8 mouse cellular contexts compared by ENCODE assay signal in the genomic region with DNA sequence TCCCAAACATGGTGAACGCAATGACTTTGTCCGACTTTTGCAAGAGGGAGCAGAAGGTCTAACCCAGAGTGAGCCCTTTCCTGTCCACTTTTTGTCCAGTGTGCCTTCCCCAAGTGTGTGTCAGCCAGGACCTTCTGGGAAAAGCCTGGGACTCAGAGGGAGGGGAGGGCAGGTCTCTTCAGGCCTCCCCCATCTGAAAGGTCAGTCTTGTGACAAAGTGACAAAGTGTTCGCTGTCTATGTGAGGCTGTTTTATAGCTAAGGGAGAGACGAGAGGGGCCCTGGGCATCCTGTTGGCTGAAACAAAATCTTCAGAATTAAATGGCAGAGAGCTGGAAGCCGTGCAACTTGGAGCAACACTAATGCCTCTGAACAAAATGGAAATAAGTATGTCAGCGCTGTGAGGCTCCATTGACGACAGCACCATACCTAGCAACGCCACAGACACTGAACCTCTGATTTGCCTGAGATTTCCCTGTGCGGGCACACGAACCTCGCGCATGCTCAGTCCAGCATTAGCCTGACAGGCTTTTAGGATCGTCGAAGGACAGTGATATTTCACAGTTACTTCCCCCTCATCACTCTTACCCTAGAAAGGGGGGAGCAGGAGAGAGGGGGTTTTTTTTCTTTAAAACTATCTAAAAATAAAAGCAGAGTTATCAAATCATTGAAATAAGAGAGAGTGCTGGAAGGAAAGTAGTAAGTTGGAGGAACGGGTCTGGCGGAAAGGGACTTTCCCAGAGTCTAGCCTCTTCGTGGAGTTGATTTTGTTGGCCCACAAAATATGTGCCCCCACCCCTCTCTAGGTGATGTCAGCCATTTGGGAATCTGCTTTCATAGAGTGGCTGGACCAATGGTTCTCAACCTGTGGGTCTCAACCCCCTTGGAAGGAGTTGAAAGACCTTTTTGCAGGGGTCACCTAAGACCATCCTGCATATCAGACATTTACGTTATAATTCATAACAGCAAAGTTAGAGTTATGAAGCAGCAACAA.
DNase-seq lines count a peak whose midpoint lies in the region; ATAC-seq and TF ChIP-seq lines count a peak whose summit lies in the region.

No protein-coding gene starts in this region.

- no peak for TF ChIP-seq POLR2A in cerebellum, adult 2 months (IDR thresholded peaks at IDR 0.05; ENCODE audit: borderline replicate concordance, insufficient read depth, low read length)

- no peak overlapping the region for H3K4me2 ChIP-seq in kidney, postnatal 0 days (ENCODE audit: low read length)
- no peak overlapping the region for H3K4me2 ChIP-seq in heart, embryonic 16.5 days (ENCODE audit: low read depth, low read length)
- no peak overlapping the region; the same call in 1 of the 2 replicates for H3K4me2 ChIP-seq in neural tube, embryonic 13.5 days

- no peaks in the 10 kb centered on the region for H3K36me3 ChIP-seq in kidney, postnatal 0 days (ENCODE audit: insufficient read depth, low read length)
- H3K36me3 ChIP-seq in heart, embryonic 16.5 days (ENCODE audit: control insufficient read depth, insufficient read depth) = no peaks in the 10 kb centered on the region
- no peaks in the 10 kb centered on the region for H3K36me3 ChIP-seq in neural tube, embryonic 13.5 days

- peaks cover 35% of the 10 kb centered on the region for H3K4me1 ChIP-seq in kidney, postnatal 0 days (replicated peaks; ENCODE audit: insufficient read depth, low read length)
- H3K4me1 ChIP-seq in heart, embryonic 16.5 days (ENCODE audit: control insufficient read depth, insufficient read depth, low read length) = peaks cover 59% of the 10 kb centered on the region
- peaks cover 42% of the 10 kb centered on the region for H3K4me1 ChIP-seq in neural tube, embryonic 13.5 days (replicated peaks)
- peaks cover 3% of the 10 kb centered on the region for H3K4me1 ChIP-seq in cerebellum, adult 2 months (ENCODE audit: control insufficient read depth, insufficient read depth, low read length)

- DNase-seq in adrenal gland, adult (ENCODE audit: inconsistent age in 2 of 2, low spot score in 1 of 2) = peak; percentile 55 to 81
- DNase-seq in adrenal gland, postnatal 10 days = no peak
- no peak for DNase-seq in kidney, postnatal 0 days (ENCODE audit: low spot score)
- DNase-seq in kidney, adult 9 months = no peak
- DNase-seq in cerebellum, adult 2 months = no peak

- TF ChIP-seq CTCF in kidney, postnatal 0 days (IDR thresholded peaks at IDR 0.05; ENCODE audit: low read depth) = no peak
- TF ChIP-seq CTCF in cerebellum, adult 2 months (IDR thresholded peaks at IDR 0.05; ENCODE audit: borderline replicate concordance, insufficient read depth, low read depth, low read length) = no peak

- 43% methylated on average over 18 of the region's 18 CpGs for WGBS in kidney, postnatal 0 days
- 69% methylated on average over 18 of the region's 18 CpGs for WGBS in heart, embryonic 16.5 days
- 65% methylated on average over 18 of the region's 18 CpGs for WGBS in neural tube, embryonic 13.5 days
- 80% methylated on average over 18 of the region's 18 CpGs for WGBS in cerebellum, adult 2 months

- H3K4me3 ChIP-seq in kidney, postnatal 0 days (replicated peaks; ENCODE audit: low read depth, low read length) = no peak overlapping the region
- no peak overlapping the region for H3K4me3 ChIP-seq in heart, embryonic 16.5 days (ENCODE audit: low read length)
- no peak overlapping the region for H3K4me3 ChIP-seq in neural tube, embryonic 13.5 days
- H3K4me3 ChIP-seq in cerebellum, adult 2 months (replicated peaks; ENCODE audit: insufficient read depth, low read depth, low read length) = no peak overlapping the region

- no peaks in the 10 kb centered on the region for H3K27me3 ChIP-seq in kidney, postnatal 0 days (ENCODE audit: insufficient read depth, low read length)
- no peaks in the 10 kb centered on the region for H3K27me3 ChIP-seq in heart, embryonic 16.5 days (ENCODE audit: control insufficient read depth, insufficient read depth, low read length)
- no peaks in the 10 kb centered on the region for H3K27me3 ChIP-seq in neural tube, embryonic 13.5 days
- H3K27me3 ChIP-seq in cerebellum, adult 2 months (ENCODE audit: control insufficient read depth, insufficient read depth, low read length) = no peaks in the 10 kb centered on the region

- no peak for ATAC-seq in kidney, postnatal 0 days (replicated peaks; ENCODE audit: low FRiP score, low read depth)
- no peak for ATAC-seq in heart, embryonic 16.5 days (replicated peaks; ENCODE audit: extremely low read depth, insufficient read depth, low FRiP score)
- ATAC-seq in neural tube, embryonic 13.5 days (ENCODE audit: low read depth) = peak; percentile 66
- no peak for ATAC-seq in activated CD4-positive, CD25-positive, alpha-beta regulatory T cell, adult 4 months

- no peaks in the 10 kb centered on the region for H3K9me3 ChIP-seq in kidney, postnatal 0 days (replicated peaks; ENCODE audit: low read length)
- H3K9me3 ChIP-seq in heart, embryonic 16.5 days (replicated peaks; ENCODE audit: control insufficient read depth, low read length) = no peaks in the 10 kb centered on the region
- H3K9me3 ChIP-seq in neural tube, embryonic 13.5 days = no peaks in the 10 kb centered on the region

- no peak overlapping the region for H3K9ac ChIP-seq in kidney, postnatal 0 days (ENCODE audit: low read depth, low read length)
- H3K9ac ChIP-seq in heart, embryonic 16.5 days (ENCODE audit: low read length) = peak overlapping the region; percentile 73
- H3K9ac ChIP-seq in neural tube, embryonic 13.5 days = no peak overlapping the region

- peak overlapping the region; percentile 28; the same call in 1 of the 2 replicates for H3K27ac ChIP-seq in kidney, postnatal 0 days
- peak overlapping the region; percentile 63; the same call in 1 of the 2 replicates for H3K27ac ChIP-seq in heart, embryonic 16.5 days (ENCODE audit: low read length)
- peak overlapping the region; percentile 65; the same call in 1 of the 2 replicates for H3K27ac ChIP-seq in neural tube, embryonic 13.5 days (replicated peaks)
- H3K27ac ChIP-seq in cerebellum, adult 2 months (ENCODE audit: insufficient read depth, low read length) = no peak overlapping the region

Comparison
In these comparisons a context has a peak if more than half of its experiments do, and no peak if none do; other contexts are left out.
1. DNase-seq: peak in adrenal gland, adult (2 of 2); none in adrenal gland, postnatal 10 days (single experiment), kidney, postnatal 0 days (single experiment), kidney, adult 9 months (single experiment) and cerebellum, adult 2 months (0 of 2).